Mouse (Mus musculus) G1E (cell line): ENCODE measurements around the gene Gpr108.

Experiments
- CTCF ChIP-seq: IDR thresholded peaks from 2 replicates; pipeline ENCODE4 v1.5.1; 2012; ENCODE audit warnings: low read depth, low read length, inconsistent platforms, mixed read lengths
- GATA1 ChIP-seq: IDR thresholded peaks from 2 replicates; pipeline ENCODE4 v1.6.1; 2012; ENCODE audit warnings: borderline replicate concordance, low read length, inconsistent platforms, mixed read lengths

- TF ChIP-seq CTCF: no peak
- TF ChIP-seq GATA1: no peak
Measured at GRCm38 (mm10) chr17:57279591-57280224, 31.5 kb upstream of the Gpr108 start.
